Mouse (Mus musculus) v-Abl transformed pro-B cells (cell line): Measurements from ENCODE around the gene Chp1.
"Not testable (repeated sequence)": the region's sequence is repeated elsewhere in the genome, so short reads cannot be mapped to it uniquely, and the experiment has no call there.

Experiments
- in situ Hi-C, 2 experiments: fragments of 400-800 bp; cut with MboI; formaldehyde crosslinking; loops; one replicate each; pipeline ENCODE4 v1.15.1; 2025; ENCODE audit not compliant: unreplicated experiment in 2 of 2

Chp1 gene

DNA sequence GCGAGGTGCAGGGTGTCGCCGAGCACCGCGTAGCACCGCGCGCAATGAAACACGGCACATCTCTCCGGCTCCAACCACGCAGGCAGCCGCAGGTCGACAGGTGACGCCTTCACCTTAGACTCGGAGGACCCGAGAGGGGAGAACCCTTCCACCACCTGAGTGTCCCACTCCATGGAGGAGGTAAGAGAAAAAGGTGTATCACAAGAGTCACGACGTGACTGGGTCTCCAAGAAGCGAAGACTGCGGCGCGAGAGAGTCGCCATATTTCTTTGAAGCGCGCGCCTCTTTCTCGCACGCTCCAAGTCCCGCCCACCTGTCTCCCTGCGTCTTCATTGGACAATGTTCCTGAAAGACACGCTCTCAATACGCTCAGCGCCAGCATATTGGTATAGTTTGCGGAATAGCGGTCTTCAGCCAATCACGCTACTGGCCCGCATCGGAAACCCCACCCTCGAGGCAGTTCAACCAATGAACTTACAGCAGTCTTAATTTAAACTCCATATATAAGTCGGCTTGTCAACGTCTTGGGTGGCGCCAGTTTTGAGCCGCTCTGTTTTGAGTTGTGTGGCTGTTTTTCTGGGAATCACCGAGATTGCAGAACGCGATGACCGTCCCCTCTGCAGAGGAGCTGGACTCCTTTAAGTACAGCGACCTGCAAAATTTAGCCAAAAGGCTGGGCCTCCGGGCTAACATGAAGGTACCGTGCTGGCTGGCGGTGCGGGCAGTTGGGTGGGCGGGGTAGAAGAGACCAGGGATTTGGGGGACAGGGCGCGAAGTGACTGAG lies 70.9 kb downstream of the Chp1 start, which contains the start of the genes Nusap1 and Oip5:
TSS of gene Nusap1 (plus strand) at position 100 of the 784 bp plus-strand sequence.
TSS of gene Oip5 (minus strand) at position 271 of the 784 bp plus-strand sequence.
- in situ Hi-C loops: no loop called here

DNA sequence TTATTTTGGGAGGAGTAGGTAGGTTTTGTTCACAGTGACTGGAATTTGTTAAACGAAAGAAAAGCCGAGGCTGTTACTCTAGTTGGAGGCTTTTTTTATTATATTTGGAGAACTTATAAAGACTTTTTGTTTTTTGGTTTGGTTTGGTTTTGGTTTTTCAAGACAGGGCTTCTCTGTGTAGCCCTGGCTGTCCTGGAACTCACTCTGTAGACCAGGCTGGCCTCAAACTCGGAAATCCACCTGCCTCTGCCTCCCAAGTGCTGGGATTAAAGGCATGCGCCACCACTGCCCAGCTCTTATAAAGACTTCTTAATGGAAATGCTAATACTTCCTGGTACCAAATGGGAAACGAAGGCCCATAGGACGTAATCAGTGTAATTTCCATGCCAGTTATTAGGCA lies 71.5 kb downstream of the Chp1 start:
- in situ Hi-C loops: not testable (repeated sequence)

GRCm38 (mm10) chr2:119621302-119621701 lies 73.8 kb downstream of the Chp1 start:
- in situ Hi-C loops: no loop called here
